Mouse (Mus musculus): ENCODE results near the gene Zdhhc14.

GRCm38 (mm10) chr17:5722802-5723201, 230.4 kb downstream of the Zdhhc14 start:
- TF ChIP-seq TAL1 (conservative IDR thresholded peaks at IDR 0.05; ENCODE audit: low read depth, low read length) (no peak), CTCF (IDR thresholded peaks at IDR 0.05; ENCODE audit: low read depth, low read length) (peak; percentile 27; the same call in 1 of the 2 replicates), GATA2 (IDR thresholded peaks at IDR 0.05; ENCODE audit: borderline replicate concordance, low read depth, low read length) (no peak), GATA1 (IDR thresholded peaks at IDR 0.05; ENCODE audit: borderline replicate concordance, low read length) (no peak), POLR2AphosphoS5 (IDR thresholded peaks at IDR 0.05; ENCODE audit: insufficient replicate concordance, low read depth, low read length) (no peak)

All from G1E (cell line).